Mouse (Mus musculus): Measurements from ENCODE around the gene Fam161b. TPM values are rescaled to one million over a fixed set of nuclear protein-coding genes. Genes with fewer than 3 reads are reported as not detected.
A peak's percentile ranks its signal among the peaks of the same experiment; 100 is the strongest.

The Fam161b gene
- total RNA-seq (2021) = 1 to 10 TPM in 1 of 2 experiments, under 1 TPM in 1; 0.54 to 1.1 TPM
- long read RNA-seq, experiment 1, partial matches to known transcripts = 0 of 2 reads
- long read RNA-seq, experiment 1, other reads (novel, unspliced or antisense) = 0 of 2 reads
- long read RNA-seq, experiment 2, partial matches to known transcripts = 0 of 2 reads
- long read RNA-seq, experiment 2, other reads (novel, unspliced or antisense) = 0 of 2 reads

DNA sequence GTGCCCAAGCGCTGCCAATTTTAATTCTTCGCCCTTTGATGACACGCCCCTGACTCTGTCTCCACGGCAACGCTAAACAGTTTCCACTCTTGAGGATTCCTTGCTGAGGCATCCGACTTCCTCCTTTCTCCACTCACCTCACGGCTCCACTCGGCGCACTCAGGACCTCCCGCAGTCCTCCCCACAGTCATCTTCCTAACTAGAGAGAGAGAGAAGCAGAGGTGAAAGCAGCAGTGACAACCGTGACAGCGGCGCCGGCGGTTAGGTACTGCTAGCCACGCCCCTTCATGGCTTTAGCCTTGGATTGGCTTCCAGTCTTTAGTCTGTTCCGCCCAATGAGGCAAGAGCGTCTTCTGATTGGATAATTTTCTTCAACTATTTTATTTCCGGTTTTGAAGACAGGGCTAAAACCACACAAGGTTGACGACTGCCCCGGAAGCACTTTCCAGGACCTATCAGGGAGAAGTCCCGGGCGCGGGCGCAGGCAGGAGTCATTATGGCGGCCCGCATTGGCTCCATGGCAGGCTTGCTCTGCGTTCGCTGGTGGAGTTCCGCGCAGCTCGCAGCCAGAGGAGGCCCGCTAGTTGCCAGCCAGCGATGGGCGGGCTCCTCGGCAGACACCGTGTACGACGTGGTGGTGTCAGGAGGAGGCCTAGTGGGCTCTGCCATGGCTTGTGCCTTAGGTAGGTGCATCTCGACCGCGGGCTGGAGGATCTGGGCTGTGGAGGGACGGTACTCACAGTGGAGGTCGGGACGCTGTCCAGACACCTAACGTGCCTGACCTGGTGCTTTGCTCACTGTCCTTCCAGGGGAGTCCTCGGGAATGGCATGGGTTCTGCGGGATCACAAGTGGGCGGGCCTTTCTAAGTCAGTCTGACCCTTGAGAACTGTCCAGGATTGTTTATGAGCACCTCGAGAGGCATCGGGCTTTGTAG, at the start of gene Fam161b, which contains the start of gene Coq6:
Gene Fam161b, minus strand, starts transcription at position 279 of the 935 bp plus-strand sequence.
Gene Coq6, plus strand, starts transcription at position 103 of the 935 bp plus-strand sequence.
- peak; percentile 82 to 92 for DNase-seq
- intact Hi-C loops (cut with DNase I) = no loop called here

GRCm38 (mm10) chr12:84408819-84409507, 47.3 kb upstream of the Fam161b start, which contains the start of the genes Entpd5 and Bbof1:
TSS of gene Entpd5 (minus strand) at chr12:84409029.
TSS of gene Bbof1 (plus strand) at chr12:84409071.
- DNase-seq = peak; percentile 85 to 86
- intact Hi-C loops (cut with DNase I) = no loop called here

- DNase-seq = no peak
- intact Hi-C loops (cut with DNase I) = no loop called here
Observed at GRCm38 (mm10) chr12:84407874-84408818, 46.5 kb upstream of the Fam161b start.

GRCm38 (mm10) chr12:84407259-84407658, 45.6 kb upstream of the Fam161b start:
- DNase-seq = no peak

GRCm38 (mm10) chr12:84404541-84404940, 42.9 kb upstream of the Fam161b start:
- intact Hi-C loops (cut with DNase I) = no loop called here
- no peak for DNase-seq

More at GRCm38 (mm10) chr12:84407259-84407658, 45.6 kb upstream of the Fam161b start:
- intact Hi-C loops (cut with DNase I) = no loop called here

- DNase-seq = no peak
- intact Hi-C loops (cut with DNase I) = no loop called here
Observed at GRCm38 (mm10) chr12:84402923-84403322, 41.3 kb upstream of the Fam161b start.

DNA sequence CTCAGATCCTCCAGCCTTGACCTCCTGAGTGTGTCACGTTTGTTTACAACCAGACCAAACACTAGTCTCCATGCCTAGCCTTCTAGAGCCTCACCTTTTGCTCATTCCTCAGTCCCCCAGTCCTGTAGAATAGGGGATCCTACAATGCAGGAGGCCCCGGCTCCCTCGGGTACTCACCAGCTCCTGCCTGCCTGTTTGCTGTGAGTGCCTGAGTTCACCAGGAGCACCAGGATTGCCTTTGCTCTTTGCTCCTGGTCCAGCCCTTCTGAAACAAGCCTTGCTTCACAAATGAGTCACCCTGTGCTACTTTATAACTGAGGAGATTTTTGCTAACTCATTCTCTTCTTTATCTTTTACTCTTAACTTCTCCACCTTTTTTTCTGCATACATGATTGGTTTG, 39.0 kb upstream of the Fam161b start:
- no peak for DNase-seq
- intact Hi-C loops (cut with DNase I) = no loop called here

DNA sequence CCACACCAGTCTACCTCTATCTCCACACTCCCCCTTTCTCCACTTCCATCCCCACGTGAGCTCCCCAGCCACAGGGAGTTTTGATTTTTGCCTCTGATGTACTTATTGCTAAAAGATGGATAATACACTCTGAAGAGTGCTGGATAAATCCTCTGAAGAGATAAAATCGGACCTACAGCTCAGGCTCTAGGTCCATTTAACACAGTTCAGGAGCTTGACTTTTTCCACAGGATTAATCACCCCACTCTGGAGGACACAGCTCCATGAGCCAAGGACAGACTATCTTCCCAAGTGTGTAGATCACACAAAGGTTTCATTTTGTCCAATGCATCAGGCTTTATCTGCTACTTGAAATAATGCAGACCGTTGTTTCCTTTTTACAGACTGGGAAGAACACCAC, 38.4 kb upstream of the Fam161b start:
- DNase-seq = no peak
- intact Hi-C loops (cut with DNase I) = no loop called here

DNA sequence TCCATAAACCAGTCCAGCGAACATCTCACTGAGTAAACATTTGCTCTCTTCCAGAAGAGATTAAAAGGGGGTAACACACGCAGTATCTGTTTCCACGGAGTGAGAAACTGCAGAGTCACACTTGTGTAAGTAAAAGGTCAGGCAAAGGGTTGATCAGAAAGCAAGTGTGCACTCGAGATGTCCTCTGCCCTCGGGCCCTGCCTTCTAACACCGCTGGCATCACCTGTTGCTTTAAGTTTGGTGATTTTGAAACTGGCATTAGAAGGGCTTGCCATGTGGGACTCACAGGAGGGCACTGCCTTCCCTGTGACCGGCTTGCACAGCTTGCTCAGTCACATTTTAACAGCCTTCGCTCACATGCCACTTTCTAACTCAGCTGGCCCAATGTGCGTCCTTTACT, 38.0 kb upstream of the Fam161b start:
- intact Hi-C loops (cut with DNase I) = no loop called here
- DNase-seq = no peak

GRCm38 (mm10) chr12:84399135-84399534, 37.5 kb upstream of the Fam161b start:
- intact Hi-C loops (cut with DNase I) = no loop called here
- DNase-seq = no peak

- intact Hi-C loops (cut with DNase I) = no loop called here
- DNase-seq = no peak
Observed at GRCm38 (mm10) chr12:84398629-84399028, 37.0 kb upstream of the Fam161b start.

DNA sequence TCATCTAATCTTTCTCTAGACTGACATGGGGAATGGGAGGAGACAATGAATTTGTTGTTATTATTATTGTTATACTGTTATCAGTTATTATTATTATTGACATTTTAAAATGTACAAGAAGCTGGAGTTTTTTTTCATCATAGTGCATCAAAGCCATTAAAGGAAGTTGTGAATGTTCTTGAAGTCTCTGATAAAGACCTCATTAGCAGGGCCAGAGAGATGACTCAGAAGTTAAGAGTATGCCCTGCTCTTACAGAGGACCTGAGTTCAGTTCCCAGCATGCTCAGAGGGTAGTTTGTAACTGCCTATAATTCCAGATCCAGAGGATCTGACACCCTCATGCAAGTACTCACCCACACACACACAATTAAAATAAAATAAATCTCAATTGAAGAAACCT, 36.1 kb upstream of the Fam161b start:
- intact Hi-C loops (cut with DNase I) = no loop called here

GRCm38 (mm10) chr12:84396947-84397679, 35.5 kb upstream of the Fam161b start:
- no peak for DNase-seq
- intact Hi-C loops (cut with DNase I) = no loop called here

More for the DNA sequence above, 36.1 kb upstream of the Fam161b start:
- DNase-seq = no peak

DNA sequence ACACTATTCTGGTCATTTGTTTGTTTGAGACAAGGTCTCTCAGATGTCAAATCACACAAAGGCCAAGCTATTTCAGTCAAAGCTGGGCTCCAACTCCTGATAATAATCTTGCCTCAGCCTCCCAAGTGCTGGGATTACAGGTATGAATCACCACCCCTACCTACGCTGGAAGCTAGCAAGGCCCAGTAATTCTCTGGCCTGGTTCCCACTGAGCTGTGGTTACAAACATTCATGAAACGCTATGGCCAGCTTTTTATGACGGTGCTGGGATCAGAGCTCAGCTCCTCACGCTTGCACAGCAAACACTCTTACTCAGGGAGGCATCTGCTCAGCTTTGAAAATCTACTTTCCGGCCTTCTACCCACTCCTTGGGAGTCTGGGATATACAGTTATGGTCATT, 32.2 kb upstream of the Fam161b start:
- DNase-seq = no peak
- intact Hi-C loops (cut with DNase I) = no loop called here

DNA sequence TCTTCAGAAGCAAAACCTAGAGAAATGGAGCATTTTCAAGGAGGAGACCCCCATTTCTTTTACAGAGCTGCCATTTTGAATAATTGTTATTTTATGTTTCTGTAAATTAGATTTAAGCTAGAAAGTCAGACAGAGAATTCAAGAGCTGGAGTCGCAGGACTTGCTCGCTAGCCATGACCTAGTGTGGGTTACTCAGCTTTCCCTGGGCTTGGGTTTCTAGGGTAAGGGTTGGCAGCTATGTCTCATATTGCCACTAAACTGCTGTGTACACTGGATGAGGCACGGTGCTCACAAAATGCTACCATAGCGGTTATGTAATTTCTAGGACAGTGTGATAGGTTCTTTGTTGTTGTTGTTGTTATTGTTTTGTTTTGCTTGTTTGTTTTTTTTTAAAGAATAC, 31.0 kb upstream of the Fam161b start:
- DNase-seq = no peak
- intact Hi-C loops (cut with DNase I) = no loop called here

DNA sequence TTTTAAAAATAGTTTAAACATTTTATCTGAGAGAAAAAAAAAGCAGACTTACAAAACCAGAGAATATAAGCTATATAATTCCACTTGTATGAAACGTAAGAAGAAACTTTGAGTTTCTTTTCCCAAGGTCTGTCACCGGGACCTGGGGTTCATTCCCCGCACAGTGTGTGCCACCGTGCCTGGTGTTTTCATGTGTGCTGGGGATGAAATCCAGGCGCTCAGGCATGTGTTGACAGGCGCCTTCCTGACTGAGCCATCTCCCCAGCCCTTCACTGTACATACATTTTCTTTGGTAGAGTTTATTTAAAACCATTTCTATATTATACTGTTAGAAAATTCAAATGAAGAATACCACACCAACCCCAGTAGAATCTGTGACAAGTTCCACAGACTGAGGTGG, 28.7 kb upstream of the Fam161b start:
- intact Hi-C loops (cut with DNase I) = no loop called here
- DNase-seq = no peak

DNA sequence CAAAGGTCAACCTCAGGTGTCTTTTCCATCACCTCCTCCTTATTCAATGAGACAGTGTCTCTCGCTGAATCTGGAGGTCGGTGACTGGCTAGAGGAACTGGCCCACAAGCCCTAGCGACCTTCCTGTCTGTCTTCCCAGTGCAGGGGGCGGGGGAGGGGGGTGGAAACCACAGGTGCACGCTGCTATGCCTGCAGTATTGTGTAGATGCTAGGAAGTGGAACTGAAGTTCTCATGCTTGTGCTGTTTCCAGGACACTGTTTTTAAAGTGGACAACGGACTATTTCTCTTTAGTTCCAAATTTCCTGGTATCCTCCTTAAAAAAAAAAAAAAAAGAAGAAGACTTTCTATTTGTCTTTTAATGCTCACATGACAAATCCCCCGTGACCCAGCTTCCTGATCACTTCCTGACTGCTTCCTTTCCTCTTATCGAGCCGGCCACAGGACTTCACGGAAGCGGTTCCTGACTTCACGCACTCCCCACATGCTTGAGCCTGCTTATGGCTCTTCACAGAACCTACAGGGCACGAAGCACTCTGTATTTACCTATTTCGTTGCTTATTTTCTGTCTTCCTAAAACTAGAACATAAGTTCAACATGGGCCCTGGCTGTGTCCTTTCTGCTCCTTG, 27.3 kb upstream of the Fam161b start:
- intact Hi-C loops (cut with DNase I) = no loop called here
- no peak for DNase-seq

- intact Hi-C loops (cut with DNase I) = no loop called here
- no peak for DNase-seq
Observed at GRCm38 (mm10) chr12:84388097-84388496, 26.5 kb upstream of the Fam161b start.

- intact Hi-C loops (cut with DNase I) = no loop called here
- DNase-seq = no peak
Observed at GRCm38 (mm10) chr12:84385408-84385807, 23.8 kb upstream of the Fam161b start.

All from gastrocnemius, postnatal 36 days (tissue).